Mouse (Mus musculus) heart, embryonic 11.5 days (tissue): ENCODE results near the gene Plxna2. TPM values are rescaled to one million over a fixed set of nuclear protein-coding genes. Genes with fewer than 3 reads are reported as not detected.

Experiments
- ATAC-seq: fragments of 200-750 bp; cut with Nextera tagmentation; replicated peaks from 2 replicates; pipeline ENCODE4 v1.8.0; 2017; ENCODE audit warnings: moderate library complexity; ENCODE audit not compliant: insufficient number of reproducible peaks, low FRiP score, low TSS enrichment
- H3K27ac ChIP-seq: fragments of 300-500 bp; sonication (generic); 2 replicates; pipeline ENCODE4 v1.5.1; 2014; ENCODE audit warnings: mild to moderate bottlenecking, low read depth, low read length
- H3K27me3 ChIP-seq: fragments of 300-500 bp; sonication (generic); 2 replicates; pipeline ENCODE4 v1.6.1; 2014; ENCODE audit warnings: mild to moderate bottlenecking, low read length, mixed read lengths; ENCODE audit not compliant: control insufficient read depth, insufficient read depth
- H3K36me3 ChIP-seq: fragments of 300-500 bp; sonication (generic); 2 replicates; pipeline ENCODE4 v1.6.1; 2014; ENCODE audit warnings: mild to moderate bottlenecking, low read length, moderate library complexity, mixed read lengths; ENCODE audit not compliant: control insufficient read depth, insufficient read depth
- H3K4me1 ChIP-seq: fragments of 300-500 bp; sonication (generic); 2 replicates; pipeline ENCODE4 v1.6.1; 2014; ENCODE audit warnings: low read length; ENCODE audit not compliant: control insufficient read depth, insufficient read depth
- H3K4me2 ChIP-seq: fragments of 300-500 bp; sonication (generic); 2 replicates; pipeline ENCODE4 v1.6.1; 2014; ENCODE audit warnings: mild to moderate bottlenecking, moderate library complexity
- H3K4me3 ChIP-seq: fragments of 300-500 bp; sonication (generic); 2 replicates; pipeline ENCODE4 v1.5.1; 2014; ENCODE audit warnings: low read depth, low read length
- H3K9ac ChIP-seq: fragments of 300-500 bp; sonication (generic); 2 replicates; pipeline ENCODE4 v1.6.1; 2014; ENCODE audit warnings: mild to moderate bottlenecking, low read depth, low read length, moderate library complexity
- H3K9me3 ChIP-seq: fragments of 300-500 bp; sonication (generic); replicated peaks from 2 replicates; pipeline ENCODE4 v1.6.1; 2016; ENCODE audit warnings: low read length; ENCODE audit not compliant: control insufficient read depth
- WGBS: fragments of 180-500 bp; shearing (Covaris S2); extraction: QIAGEN DNeasy Blood & Tissue Kit; methylation state at CpG from one replicate; pipeline ENCODE4 v1.1.7; 2014; ENCODE audit not compliant: insufficient replicate concordance; 5-methylcytosine and 5-hydroxymethylcytosine counted together
- polyA plus RNA-seq: library from polyadenylated mRNA; unstranded; fragments of >200 nt; fragmentation: Nextera tagmentation; extraction: Ambion mirVana; gene quantifications from 2 replicates; pipeline ENCODE4 v1.2.1, GENCODE M21; 2014

Plxna2 gene
- polyA plus RNA-seq, 1 experiment from 2014 or later: 6.4 TPM

GRCm38 (mm10) chr1:194593155-194593554 lies 24.9 kb upstream of the Plxna2 start:
- Histone ChIP-seq H3K36me3 (no peaks in the 10 kb centered on the region), H3K4me3 (no peak overlapping the region), H3K4me1 (peaks cover 12% of the 10 kb centered on the region; the same call in 1 of the 2 replicates), H3K4me2 (no peak overlapping the region), H3K9ac (no peak overlapping the region), H3K27me3 (no peaks in the 10 kb centered on the region), H3K9me3 (no peaks in the 10 kb centered on the region), H3K27ac (no peak overlapping the region)
- 79% methylated on average over 5 of the region's 5 CpGs for WGBS
- ATAC-seq: no peak

GRCm38 (mm10) chr1:194607406-194608261 lies 10.4 kb upstream of the Plxna2 start:
- H3K36me3 ChIP-seq: no peaks in the 10 kb centered on the region
- no peak overlapping the region for H3K27ac ChIP-seq
- no peak overlapping the region for H3K9ac ChIP-seq
- ATAC-seq: no peak
- H3K9me3 ChIP-seq: no peaks in the 10 kb centered on the region
- 67% methylated on average over 5 of the region's 5 CpGs for WGBS
- no peak overlapping the region for H3K4me2 ChIP-seq
- peaks cover 11% of the 10 kb centered on the region for H3K4me1 ChIP-seq
- no peak overlapping the region for H3K4me3 ChIP-seq
- no peaks in the 10 kb centered on the region for H3K27me3 ChIP-seq

- peaks cover 27% of the 10 kb centered on the region for H3K4me1 ChIP-seq
- H3K4me3 ChIP-seq: no peak overlapping the region
These were observed 7.5 kb upstream of the Plxna2 start for GRCm38 (mm10) chr1:194610516-194610915.

GRCm38 (mm10) chr1:194612628-194613027 lies 5.4 kb upstream of the Plxna2 start:
- H3K36me3 ChIP-seq: no peaks in the 10 kb centered on the region
- H3K4me2 ChIP-seq: no peak overlapping the region
- no peaks in the 10 kb centered on the region for H3K9me3 ChIP-seq
- ATAC-seq: no peak
- H3K4me1 ChIP-seq: peaks cover 27% of the 10 kb centered on the region
- 78% methylated on average over 1 of the region's 1 CpGs for WGBS
- H3K27me3 ChIP-seq: no peaks in the 10 kb centered on the region
- H3K4me3 ChIP-seq: no peak overlapping the region
- H3K27ac ChIP-seq: no peak overlapping the region
- no peak overlapping the region for H3K9ac ChIP-seq

More at GRCm38 (mm10) chr1:194610516-194610915, 7.5 kb upstream of the Plxna2 start:
- Histone ChIP-seq H3K36me3 (no peaks in the 10 kb centered on the region), H3K9ac (no peak overlapping the region), H3K9me3 (no peaks in the 10 kb centered on the region), H3K4me2 (no peak overlapping the region), H3K27ac (0 out of 2 replicates have a peak overlapping the region, but pooled peaks have one; percentile 35), H3K27me3 (no peaks in the 10 kb centered on the region)
- WGBS: 0% methylated on average over 2 of the region's 2 CpGs
- peak; percentile 80 for ATAC-seq

- no peak for ATAC-seq
- WGBS: 48% methylated on average over 2 of the region's 2 CpGs
- Histone ChIP-seq H3K27ac (no peak overlapping the region), H3K4me2 (no peak overlapping the region), H3K4me3 (no peak overlapping the region), H3K36me3 (no peaks in the 10 kb centered on the region), H3K4me1 (peaks cover 27% of the 10 kb centered on the region), H3K27me3 (no peaks in the 10 kb centered on the region), H3K9me3 (no peaks in the 10 kb centered on the region), H3K9ac (no peak overlapping the region)
These were observed 4.7 kb upstream of the Plxna2 start for GRCm38 (mm10) chr1:194613271-194613834.

- no peak overlapping the region for H3K4me3 ChIP-seq
- no peaks in the 10 kb centered on the region for H3K27me3 ChIP-seq
- H3K36me3 ChIP-seq: no peaks in the 10 kb centered on the region
- no peak overlapping the region for H3K4me2 ChIP-seq
- H3K27ac ChIP-seq: no peak overlapping the region
- peaks cover 27% of the 10 kb centered on the region for H3K4me1 ChIP-seq
- H3K9ac ChIP-seq: no peak overlapping the region
- no peak for ATAC-seq
- H3K9me3 ChIP-seq: no peaks in the 10 kb centered on the region
- 70% methylated on average over 5 of the region's 5 CpGs for WGBS
These were observed 3.8 kb upstream of the Plxna2 start for GRCm38 (mm10) chr1:194613923-194614830.

GRCm38 (mm10) chr1:194616136-194616535 lies 1.9 kb upstream of the Plxna2 start:
- Histone ChIP-seq H3K27ac (no peak overlapping the region), H3K27me3 (no peaks in the 10 kb centered on the region), H3K4me2 (no peak overlapping the region), H3K9ac (no peak overlapping the region), H3K36me3 (no peaks in the 10 kb centered on the region), H3K9me3 (no peaks in the 10 kb centered on the region), H3K4me1 (peaks cover 18% of the 10 kb centered on the region), H3K4me3 (no peak overlapping the region)
- no peak for ATAC-seq
- WGBS: 87% methylated on average over 1 of the region's 1 CpGs

GRCm38 (mm10) chr1:194618841-194619311 lies 858 bp downstream of the Plxna2 start:
- H3K9me3 ChIP-seq: no peaks in the 10 kb centered on the region
- ATAC-seq: peak; percentile 46; the same call in 1 of the 2 replicates
- no peaks in the 10 kb centered on the region; the same call in 1 of the 2 replicates for H3K27me3 ChIP-seq
- no peaks in the 10 kb centered on the region for H3K36me3 ChIP-seq
- no peak overlapping the region for H3K9ac ChIP-seq
- peak overlapping the region; percentile 85 for H3K4me3 ChIP-seq
- peak overlapping the region; percentile 91 for H3K4me2 ChIP-seq
- peaks cover 15% of the 10 kb centered on the region for H3K4me1 ChIP-seq
- WGBS: 3% methylated on average over 19 of the region's 19 CpGs
- no peak overlapping the region for H3K27ac ChIP-seq
